Mouse (Mus musculus): ENCODE results near the gene Ccnk.

The Ccnk gene

DNA sequence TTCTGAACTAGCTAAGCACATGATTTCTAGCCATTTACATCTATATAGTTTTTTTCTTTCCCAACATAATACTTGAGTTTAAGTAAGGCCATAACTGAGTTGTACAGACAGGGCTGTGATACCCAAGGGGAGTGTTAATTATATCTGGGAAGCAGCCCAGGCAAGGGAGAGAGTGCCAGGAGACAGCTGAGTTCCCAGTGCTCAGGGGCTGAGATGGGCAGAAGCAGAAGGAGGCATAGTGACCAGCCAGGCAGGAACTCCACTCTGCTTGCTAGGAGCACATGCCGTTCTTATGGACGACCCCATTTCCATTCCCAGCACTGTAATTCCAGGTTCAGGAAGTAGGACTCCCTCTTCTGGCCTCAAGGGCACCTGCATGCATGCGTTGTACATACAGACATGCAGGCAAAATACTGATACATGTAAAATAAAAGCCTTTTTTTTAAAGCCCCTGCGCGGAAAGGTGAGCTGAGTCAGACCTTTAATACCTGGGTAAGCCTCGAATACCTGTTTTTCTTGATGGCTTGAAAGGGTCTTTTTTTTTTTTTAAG lies 8.2 kb downstream of the Ccnk start:
- no peak for DNase-seq (ENCODE audit: low spot score in 2 of 2)

DNA sequence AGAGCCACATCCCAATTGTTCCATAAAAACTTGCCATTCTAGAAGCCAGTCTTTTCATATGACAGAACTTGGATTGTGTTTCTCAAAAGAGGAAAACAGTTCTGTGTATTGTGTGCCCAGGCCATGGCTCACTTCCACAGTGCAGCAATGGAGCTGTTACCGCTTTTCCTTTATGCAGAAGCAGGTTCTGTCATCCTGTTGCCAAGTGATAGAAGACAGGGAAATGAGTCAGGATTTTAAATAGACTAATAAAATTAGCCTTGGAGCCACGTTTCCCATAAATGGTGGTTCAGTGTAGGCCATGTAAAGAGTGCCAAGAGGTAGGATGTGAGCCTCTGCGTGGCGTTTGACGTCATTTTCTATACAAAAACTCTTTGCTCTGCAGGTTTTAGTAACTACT lies 14.5 kb downstream of the Ccnk start:
- no peak for DNase-seq (ENCODE audit: low spot score in 2 of 2)

DNA sequence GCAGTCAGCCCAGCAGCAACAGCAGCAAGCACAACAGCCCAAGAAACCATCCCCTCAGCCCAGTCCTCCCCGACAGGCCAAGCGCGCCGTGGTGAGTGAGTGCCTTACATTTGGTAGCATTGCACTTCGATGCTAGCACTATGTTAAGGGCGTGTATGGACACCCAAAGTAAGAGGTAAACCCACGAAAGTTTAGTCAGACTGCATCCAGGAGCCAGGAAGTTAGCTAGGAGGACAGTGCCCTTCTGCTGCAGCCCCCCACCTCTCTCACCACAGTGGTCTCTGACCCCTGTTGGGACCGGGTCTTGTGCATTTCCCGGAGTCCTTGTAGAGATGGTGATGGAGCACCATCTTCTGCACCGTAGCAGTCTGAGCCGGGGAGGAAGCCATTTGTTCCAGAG lies 16.4 kb downstream of the Ccnk start:
- DNase-seq (ENCODE audit: low spot score in 2 of 2), result no peak

DNA sequence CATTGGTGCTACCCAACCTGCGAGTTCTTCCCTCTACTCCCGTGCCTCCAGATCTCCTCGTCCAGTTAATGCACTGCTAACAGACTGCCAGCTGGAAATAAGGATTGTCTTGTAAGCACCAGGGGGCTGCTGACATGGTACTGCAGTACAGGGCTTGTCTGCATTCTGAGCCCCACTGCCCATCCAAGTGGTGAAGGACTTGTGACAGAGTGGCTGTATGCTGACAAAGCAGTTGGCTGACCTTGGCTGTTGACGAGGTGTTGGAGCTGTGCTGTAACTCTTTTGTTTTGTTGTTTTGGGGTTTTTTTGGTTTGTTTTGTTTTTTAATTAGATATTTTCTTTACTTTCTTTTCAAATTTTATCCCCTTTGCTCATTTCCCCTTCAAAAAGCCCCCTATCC lies 19.1 kb downstream of the Ccnk start:
- DNase-seq (ENCODE audit: low spot score in 2 of 2), result no peak

DNA sequence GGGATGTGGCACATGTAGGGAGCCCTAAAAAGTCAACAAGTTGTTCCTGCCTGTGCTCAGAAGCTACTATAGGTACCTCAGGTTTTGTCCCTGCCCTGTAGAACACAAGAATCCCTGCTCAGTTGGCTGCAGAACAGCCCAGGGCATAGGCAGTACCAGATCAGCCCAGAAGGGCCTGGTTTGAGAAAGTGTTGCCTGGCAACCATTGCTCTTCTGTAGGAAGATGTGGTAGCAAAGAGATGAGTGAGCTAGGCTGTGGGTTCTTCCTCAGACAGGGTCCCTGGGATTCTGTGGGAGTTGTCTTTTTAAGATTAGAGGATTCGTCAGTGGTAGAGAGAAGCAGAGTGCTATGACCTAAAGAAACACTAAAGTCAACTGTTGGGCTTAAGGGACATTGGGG lies 20.7 kb downstream of the Ccnk start:
- DNase-seq (ENCODE audit: low spot score in 2 of 2), result no peak

DNA sequence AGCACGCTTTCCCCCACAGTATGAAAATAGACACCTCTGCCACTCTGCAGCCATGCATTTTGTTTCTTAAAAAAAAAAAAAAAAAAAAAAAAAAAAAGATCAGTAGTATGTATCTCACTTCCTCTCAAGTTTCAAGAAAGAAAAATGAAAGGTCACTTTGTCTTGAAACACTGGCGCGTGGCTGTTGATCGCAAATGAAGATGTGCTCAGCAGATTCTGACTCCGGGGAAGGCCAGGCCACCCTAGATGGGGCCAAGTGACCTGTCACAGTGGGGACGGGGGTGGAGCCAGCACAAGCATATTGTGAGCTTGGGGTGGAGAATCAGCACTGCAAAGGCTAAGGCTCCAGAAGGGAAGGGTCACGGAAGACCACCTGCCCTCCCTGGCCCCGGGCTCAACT lies 24.5 kb downstream of the Ccnk start:
- DNase-seq (ENCODE audit: low spot score in 2 of 2), result no peak

DNA sequence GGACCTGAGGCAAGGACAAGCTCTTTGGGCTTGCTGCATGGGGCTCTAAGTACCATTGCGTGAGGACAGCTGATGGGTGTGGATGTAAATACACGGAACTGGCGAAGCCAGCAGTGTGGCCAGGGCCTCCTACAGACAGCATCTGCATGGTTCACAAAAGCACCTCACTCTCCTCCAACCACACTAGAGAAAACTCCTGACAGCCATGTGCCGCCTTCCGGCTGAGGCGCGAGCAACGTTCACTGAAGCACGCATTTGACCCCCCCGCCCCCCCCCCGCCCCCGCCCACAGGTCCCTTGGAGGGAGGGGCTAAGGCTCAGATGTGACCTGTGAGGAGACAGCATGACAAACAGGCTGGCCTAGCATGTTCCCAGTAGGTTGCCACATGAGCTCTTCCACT lies 25.6 kb downstream of the Ccnk start:
- DNase-seq (ENCODE audit: low spot score in 2 of 2), result no peak

DNA sequence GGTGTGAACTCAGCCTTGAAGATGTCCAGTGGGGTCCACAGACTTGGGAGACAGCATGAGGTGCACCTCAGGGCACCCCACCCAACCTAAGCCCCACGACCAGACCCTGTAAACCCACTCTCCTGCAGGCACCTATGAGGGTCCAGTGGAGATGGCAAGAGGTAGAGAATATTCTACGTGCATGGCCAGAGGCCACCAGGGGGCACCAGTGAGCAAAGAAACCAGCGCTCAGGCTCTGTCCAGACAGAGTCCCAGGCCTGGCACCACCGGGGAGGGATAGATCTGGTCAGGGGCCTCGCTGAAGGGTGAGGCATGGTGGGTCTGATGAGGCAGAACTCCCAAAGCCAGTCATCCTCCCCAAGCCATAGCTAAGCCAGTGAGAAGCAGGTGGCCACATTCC lies 27.3 kb downstream of the Ccnk start:
- DNase-seq (ENCODE audit: low spot score in 2 of 2), result peak; percentile 66 to 88

DNA sequence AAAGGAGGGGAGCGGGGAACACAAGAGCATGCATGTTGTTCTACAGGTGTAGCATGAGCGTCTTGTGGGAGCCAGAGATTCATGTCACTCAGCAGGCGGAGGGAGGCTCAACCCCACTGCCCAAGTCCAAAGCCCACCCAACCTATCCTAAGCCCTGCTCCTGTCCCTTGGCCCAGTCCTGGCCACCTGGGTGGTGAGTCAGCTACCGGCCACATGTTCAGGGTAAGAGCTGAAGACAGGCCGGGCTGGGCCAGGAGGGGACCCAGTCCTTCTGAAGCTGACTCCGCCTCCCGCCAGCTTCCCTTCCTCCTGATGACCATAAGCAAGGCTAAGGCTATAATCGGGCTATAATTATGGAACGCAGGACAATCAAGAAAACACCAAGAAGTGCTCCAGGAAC lies 28.8 kb downstream of the Ccnk start:
- no peak for DNase-seq (ENCODE audit: low spot score in 2 of 2)

DNA sequence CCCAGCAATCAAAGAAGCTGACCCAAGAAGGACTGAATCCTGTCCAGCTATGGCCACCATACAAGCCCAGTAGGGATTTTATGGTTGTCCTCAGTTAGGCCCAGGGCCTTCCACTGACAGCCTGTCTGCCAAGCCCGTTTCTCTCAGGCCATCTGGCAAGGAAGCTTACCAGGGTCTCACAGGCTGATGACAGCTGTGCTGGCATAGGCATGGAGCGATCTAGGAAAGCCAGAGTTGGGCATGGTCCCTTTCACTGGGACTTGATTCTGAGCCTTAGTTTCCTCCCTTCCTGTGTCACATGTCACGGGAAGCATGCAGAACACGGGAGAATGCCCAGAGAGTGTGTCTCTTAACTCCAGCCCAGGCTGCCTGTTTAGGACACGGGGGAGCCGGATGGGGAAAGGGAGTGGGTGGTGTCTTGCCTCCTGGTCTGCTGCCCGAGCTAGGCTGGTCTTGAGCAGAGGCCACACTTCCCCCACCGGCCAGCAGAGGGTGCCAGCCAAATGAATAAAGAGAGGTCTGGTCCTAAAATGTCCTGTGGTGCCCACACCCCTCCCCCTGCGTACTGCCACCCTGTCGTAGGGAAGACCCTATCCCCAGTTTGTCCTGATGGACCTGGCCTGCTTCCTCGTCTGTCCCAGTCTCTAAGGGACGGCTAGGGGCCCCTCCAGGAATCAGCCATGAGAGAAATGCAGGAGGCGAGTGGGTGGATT lies 29.5 kb downstream of the Ccnk start:
- DNase-seq (ENCODE audit: low spot score in 2 of 2), result peak; percentile 38 to 69

DNA sequence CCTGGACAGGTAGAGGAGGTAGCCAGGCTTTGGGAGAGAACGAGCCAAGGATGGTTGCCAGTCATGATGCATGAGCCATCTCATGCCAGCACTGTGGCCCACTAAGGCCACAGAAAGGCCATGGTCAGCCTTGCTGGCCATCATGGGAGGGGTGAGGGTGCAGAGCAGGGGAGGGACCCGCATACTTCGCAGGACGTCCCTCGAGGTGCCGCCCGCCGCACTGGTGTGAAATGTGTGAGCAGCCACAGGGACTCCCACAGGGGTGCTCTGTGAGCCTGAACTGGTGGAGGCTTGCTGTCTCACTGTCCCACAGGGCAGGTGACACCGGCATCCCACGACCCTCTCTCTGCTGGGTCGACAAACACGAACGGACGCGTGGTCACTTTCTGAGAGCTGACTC lies 31.2 kb downstream of the Ccnk start:
- DNase-seq (ENCODE audit: low spot score in 2 of 2), result no peak

DNA sequence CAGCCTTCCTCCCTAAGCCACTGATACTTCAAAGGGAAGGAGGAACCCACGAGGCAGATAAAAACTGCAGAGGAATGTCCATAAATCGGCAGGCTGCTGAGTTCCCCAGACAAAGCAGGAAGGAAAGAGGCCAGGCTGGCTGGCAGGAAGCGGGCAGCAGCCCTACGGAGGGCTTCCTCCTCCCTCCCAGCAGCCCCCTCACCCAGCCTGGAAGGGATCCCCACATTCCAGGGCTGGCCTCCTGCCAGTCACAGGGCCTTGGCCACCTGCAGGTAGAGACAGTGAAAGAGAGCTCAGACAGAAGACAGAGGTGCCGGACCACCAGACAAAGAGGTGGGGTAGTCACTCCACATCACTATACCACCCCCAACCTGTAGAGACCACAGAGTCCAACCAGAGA lies 32.7 kb downstream of the Ccnk start:
- DNase-seq (ENCODE audit: low spot score in 2 of 2), result no peak

DNA sequence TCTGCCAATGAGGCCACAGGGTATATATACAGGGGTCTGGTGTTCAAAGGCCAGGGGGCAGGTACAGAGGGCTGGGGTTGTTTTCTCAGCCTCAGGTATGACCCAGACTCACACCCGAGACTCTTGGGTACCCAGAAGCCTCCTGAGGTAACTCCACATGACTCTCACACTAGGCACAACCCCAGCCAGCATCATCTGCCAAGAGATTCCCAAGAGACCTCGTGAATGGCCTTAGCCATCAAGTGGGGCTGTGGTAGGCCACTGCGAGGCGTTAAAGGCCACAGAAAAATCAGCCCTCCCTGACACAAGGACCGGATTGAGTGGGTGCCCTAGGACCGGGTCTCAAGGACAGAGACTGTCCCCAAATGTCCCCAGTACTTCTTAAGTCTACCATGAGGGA lies 33.1 kb downstream of the Ccnk start:
- DNase-seq (ENCODE audit: low spot score in 2 of 2), result no peak

DNA sequence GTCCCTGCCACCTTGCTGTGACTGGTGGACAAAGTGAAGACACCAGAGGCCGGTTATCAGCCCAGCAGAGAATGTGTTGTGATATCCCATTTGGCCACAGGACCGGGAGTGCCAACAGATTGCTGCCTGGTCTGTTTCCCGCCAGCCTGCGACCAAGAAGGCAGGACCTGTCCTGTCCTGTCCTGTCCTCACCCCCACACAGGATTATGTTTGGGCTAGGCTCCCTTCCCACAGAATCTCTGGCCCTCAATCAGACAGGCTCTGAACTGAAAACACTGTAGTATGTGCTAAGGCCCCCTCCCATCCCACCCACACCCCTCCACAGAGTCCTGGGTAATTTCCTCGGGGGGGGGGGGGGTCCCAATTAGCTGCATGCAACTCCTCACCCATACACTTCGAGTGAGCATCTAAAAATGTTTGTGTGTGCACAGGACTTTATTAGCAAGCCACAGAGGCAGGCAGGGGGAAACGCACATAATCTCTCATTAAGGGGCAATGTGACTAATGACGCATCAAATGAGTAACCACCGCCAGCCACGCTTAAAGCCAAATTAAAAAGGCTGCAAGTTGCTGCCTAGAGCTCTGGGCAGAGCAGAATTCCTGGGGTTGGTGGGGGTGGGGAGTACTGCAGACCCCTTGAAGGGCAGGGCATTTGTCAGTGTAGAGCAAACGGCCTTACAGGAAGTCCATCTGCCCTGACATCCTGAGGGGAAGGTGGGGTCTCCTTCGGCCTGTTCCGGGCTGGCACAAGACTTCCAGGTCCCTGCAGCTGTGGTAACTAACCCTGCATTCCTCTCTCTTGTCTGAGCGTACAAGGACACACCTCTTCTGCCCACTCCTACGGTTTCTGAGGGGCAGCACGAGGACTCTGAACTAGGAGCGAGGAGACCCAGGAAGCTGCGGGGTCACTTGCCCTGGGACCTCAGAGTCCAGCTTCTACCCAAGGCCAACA lies 34.0 kb downstream of the Ccnk start:
- DNase-seq (ENCODE audit: low spot score in 2 of 2), result no peak

DNA sequence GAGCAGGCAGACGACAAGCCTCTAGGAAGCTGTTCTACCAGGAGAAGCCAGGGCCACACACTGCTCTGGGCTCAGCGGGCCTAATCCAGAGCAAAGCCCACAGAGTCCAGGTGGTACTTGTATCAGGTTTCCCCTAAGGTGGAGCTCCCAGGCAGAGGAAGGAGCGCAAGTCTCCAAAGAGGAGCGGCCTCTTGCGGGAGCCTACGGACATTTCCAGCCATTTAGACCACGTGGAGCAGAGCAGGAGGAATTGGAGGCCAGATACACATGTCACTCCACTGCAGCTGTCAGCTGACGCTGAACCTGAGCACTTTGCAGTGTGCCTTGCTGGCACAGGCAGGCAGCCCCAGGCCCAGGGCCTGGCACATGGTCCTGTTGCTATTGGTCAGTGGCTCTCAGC lies 35.7 kb downstream of the Ccnk start:
- no peak for DNase-seq (ENCODE audit: low spot score in 2 of 2)

DNA sequence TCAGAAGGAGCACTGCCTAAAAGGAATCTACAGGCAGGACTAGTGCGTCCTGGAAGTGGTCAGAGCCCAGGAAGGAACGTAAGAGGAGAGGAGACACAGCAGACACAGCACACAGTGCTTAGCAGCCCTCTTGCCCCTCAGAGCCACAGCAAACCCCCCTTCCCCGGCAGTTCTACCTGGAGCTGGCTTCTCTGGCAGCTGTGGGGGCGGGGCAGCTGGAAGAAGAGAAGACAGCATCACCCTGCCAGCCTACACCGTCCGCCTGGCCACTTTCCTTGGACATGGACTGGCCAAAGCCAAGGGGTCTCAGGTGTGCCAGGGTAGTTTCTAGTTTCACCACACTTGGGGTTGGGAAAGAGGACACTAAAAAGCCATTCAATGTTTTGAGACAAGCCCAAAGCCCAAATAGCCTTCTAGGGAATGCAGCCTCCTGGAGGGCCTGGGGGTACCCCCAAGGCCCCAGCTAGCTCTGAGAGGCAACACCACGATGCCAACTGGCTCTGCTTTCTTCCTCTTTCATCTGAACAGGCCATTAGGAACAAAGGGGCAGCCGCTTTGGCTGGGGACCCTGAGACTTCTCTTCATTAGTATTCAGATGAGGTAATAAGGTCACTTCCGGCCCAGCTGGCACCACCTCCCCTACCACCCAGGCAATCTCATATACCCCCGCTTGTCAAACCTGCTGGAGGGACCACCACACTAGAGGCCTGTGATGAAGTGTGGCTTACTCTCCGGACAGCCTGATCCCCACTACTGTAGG lies 37.4 kb downstream of the Ccnk start:
- DNase-seq (ENCODE audit: low spot score in 2 of 2), result no peak

DNA sequence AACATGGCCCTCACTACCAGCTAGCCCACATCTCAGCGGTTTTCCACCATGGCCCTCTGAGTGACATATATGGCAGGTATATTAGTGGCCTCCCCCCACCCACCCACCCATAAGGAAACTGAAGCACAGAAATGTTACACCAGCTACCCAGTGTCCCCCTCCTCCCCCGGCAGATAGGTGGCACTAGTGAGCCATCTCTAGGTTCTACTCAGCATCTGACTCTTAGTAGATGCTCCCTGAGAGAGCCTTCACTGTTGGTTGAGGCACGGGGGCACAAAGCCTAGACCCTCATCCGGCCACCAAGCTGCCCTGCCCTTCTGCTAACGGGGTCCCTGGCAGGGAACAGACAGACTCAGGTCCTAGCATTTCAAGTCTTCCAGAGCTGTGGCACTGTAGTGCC lies 38.2 kb downstream of the Ccnk start:
- DNase-seq (ENCODE audit: low spot score in 2 of 2), result peak in 1 of 2 experiments; percentile 59

DNA sequence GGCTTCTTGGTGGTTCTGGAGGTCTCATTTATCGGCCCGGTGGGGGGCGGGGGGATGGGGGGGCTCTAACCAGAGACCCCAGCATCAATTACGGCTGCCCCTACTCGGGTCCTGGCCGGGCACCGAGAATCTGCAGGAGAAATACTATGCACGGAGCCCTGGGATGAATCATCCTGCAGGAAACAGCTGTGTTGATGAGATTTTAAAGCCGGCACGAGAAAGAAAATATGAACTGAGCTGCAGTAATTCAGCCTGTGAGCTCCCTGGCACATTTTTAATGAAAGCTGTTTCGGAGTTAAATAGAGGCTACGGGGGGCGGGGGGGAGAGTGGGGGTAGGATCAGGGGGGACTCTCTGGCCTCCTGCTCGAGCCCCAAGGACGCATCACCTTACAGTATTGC lies 39.8 kb downstream of the Ccnk start:
- DNase-seq (ENCODE audit: low spot score in 2 of 2), result no peak

DNA sequence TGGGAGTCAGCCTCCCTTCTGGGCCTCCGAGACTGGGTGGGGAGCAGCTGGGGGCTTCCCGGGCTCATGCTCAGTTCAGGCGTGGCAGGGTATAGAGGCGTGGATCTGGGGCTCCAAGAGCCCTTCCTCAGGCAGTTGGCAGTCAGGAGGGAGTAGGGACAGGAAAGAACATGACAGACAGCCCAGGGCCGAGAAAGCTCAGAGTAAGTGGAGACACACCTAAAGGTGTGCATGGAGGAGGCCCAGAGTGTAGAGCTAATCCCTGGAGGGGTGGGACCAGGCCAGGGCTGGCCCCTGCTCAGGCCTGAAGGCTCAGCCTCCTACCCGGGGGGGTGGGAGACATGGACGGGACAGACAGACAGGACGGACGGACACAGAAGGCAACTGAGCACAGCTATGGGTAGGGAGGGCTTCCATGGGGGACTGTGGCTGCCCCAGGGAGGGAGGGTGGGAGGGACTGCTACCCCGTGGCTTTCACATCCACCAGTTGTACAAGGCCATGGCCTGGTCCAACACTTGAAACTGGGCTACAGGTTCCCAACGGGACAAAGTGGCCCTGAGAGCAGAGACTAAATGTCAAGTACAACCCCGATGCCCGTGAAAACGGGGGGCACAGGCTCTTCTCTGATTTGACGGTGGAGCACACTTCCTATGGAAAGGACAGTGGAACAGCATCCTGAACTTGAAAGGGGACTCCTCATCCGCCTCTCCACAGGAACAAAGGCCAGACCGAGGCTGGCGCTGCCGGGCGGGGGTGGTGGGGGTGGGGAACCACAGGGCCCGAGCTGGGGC lies 40.6 kb downstream of the Ccnk start:
- DNase-seq (ENCODE audit: low spot score in 2 of 2), result no peak

DNA sequence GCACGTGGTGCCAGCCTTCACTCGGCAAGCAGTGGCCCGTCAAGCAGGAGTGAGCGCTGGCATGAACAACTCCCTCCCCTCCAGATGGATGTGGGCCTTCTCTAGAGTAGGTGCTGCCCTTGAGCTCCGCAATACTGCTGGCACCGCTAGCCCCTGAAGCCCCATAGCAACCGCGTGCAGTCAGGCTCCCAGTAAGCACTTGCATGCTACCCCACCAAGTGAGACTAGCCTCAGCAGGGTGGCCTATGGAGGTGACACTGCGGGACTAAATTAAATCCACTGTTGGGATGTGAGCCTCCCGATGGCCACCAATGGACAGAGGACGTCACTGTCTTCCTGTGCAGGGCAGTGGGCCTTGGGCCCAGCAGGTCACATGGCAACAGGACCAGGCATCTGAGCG lies 41.2 kb downstream of the Ccnk start:
- no peak for DNase-seq (ENCODE audit: low spot score in 2 of 2)

DNA sequence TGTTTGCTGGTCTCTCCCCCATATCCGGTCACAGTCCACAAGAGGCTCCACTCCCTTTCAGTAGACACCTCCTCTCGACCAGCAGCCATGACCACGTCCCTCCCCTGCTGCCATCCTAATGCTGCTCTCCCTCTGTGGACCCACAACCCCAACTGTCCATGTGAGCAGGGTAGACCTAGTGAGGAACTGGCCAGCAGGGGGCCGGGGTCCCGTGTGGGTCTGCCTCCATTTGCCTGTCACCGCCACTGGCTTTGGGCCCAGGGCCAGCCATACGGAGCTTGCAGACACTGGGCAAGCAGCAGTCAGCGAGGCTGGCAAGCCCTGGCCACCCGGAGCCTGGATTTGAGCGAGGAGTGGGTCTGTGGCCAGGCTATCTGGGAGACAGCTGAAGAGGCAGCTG lies 41.8 kb downstream of the Ccnk start:
- DNase-seq (ENCODE audit: low spot score in 2 of 2), result no peak

All from spleen, postnatal 10 days (tissue).